Mouse (Mus musculus) central nervous system, embryonic 18 days (tissue): ENCODE measurements around the gene Galnt12. TPM values are rescaled to one million over a fixed set of nuclear protein-coding genes. Genes with fewer than 3 reads are reported as not detected.

Source experiments
- polyA plus RNA-seq: library from polyadenylated mRNA; depleted of rRNA; stranded (reverse); fragments of >200 nt; gene quantifications from 2 replicates; pipeline ENCODE4 v1.2.3, GENCODE M21; 2012; rRNA removed

Galnt12 gene
- polyA plus RNA-seq, result 1.6 and 1.9 TPM in 2 replicates

DNA sequence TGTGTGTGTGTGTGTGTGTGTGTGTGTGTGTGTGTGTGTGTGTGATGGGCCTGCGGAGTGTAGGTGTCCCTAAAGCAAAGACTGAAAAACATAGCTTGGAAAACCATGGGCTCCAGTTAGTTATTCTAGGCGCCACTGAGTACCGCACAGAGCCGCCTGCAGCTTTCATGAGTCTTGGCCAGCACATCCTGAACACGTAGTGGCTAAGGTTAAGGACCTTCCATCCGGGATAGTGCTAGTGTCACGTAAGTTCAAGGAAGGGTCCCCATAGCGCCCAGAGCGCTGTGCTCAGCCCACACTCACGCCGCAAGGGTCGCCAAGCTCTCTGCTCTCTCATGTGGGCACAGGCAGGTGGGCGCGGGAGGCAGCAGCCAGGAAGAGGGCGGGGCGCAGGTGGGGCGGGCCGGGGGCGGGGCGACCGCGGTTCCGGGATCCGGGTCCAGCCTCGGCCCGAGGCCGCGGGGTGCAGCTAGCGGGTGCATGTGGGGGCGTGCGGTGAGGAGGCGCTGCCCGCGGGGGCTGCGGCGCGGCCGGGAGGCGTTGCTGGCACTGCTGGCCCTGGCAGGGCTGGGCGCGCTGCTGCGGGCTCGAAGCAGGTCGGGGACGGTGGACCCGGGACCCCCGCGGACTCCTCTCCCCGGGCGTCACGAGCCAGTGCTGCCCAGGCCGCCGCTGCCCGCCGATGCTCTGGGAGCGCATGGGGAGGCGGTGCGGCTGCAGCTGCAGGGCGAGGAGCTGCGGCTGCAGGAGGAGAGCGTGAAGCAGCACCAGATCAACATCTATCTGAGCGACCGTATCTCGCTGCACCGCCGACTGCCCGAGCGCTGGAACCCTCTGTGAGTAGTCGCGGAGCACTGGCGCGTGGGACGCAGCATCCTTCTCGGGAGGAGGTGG, at the start of gene Galnt12:
Gene Galnt12 (plus strand): TSS at position 417 of the 894 bp plus-strand sequence.

DNA sequence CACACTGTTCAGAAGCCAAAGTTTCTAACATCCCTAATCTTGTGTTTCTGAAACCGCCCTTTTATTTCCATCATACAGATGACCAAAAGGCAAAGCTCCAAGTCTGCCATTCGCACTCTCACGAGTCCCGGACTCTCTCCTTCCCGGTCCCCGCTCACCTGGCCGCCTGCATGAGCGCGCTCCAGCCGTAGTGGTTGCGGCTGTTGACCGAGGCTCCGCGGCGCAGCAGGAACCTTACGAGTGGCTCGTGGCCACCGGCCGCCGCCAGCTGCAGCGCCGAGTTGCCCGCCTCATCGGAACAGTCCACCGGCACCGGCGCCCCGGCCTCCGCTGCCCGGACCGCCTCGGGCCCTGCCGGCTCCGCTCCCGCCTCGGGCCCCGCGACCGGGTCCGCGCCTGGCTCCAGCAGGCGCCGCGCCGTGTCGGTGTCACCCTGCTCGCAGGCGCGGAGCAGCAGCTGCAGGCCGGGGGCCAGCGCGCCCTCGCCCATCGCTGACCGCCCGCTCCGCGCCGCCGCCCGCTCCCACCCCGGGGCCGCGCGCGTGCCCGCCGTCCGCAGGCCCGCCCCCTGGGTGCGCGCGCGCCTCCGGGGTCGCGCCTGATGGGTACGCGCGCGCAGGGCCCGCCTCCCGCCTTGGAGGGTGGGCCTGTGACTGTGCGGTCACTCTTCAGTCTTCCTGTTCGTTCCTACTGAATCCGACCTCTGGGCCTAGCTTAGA, 34.8 kb upstream of the Galnt12 start, which contains the start of gene Anks6:
Gene Anks6 (minus strand): TSS at position 637 of the 719 bp plus-strand sequence.

Other genes starting within 250 kb of the Galnt12 start
- 34.9 and 36.0 TPM in 2 replicates for gene Gabbr2, start 100.0 kb upstream of the Galnt12 start, polyA plus RNA-seq
- 19.6 and 20.4 TPM in 2 replicates for gene Anks6, start 34.5 kb upstream of the Galnt12 start, polyA plus RNA-seq
- 24.0 and 29.0 TPM in 2 replicates for gene Col15a1, start 116.3 kb downstream of the Galnt12 start, polyA plus RNA-seq